Mouse (Mus musculus) cortical plate, adult 2 months (tissue): ENCODE measurements at regions not wholly inside any gene's neighbourhood (a gene's known extent, or its start where the extent isn't known, plus 50 kb on each side); places are given as distances from the start of the nearest gene placed in this dataset.

ENCODE experiments used
- CTCF ChIP-seq: fragments of 200-500 bp; IDR thresholded peaks from 2 replicates; pipeline ENCODE4 v1.5.1; 2011; ENCODE audit warnings: mild to moderate bottlenecking, control low read depth, low read length; ENCODE audit not compliant: insufficient read depth; ENCODE audit errors: extremely low read depth
- POLR2A ChIP-seq: fragments of 200-500 bp; IDR thresholded peaks from 2 replicates; pipeline ENCODE4 v1.6.1; 2011; ENCODE audit warnings: mild to moderate bottlenecking, low read length, control low read depth; ENCODE audit not compliant: insufficient read depth; ENCODE audit errors: extremely low read depth

- TF ChIP-seq CTCF = no peak
- no peak for TF ChIP-seq POLR2A
These were observed 128.4 kb downstream of the Irs2 start for GRCm38 (mm10) chr8:10879883-10880282.
